Mouse (Mus musculus) testis, adult 2 months (tissue): Measurements from ENCODE around the gene Gpr150. TPM values are rescaled to one million over a fixed set of nuclear protein-coding genes. Genes with fewer than 3 reads are reported as not detected.

ENCODE experiments used
- H3K27ac ChIP-seq: fragments of 200-500 bp; 2 replicates; pipeline ENCODE4 v1.5.1; 2012; ENCODE audit warnings: low read depth, low read length; ENCODE audit not compliant: control insufficient read depth, insufficient read depth
- H3K27me3 ChIP-seq: fragments of 200-500 bp; 2 replicates; pipeline ENCODE4 v1.6.1; 2012; ENCODE audit warnings: mild to moderate bottlenecking, low read length, moderate library complexity; ENCODE audit not compliant: control insufficient read depth, insufficient read depth
- H3K36me3 ChIP-seq: fragments of 200-500 bp; 2 replicates; pipeline ENCODE4 v1.6.1; 2012; ENCODE audit warnings: mild to moderate bottlenecking, low read length; ENCODE audit not compliant: control insufficient read depth, insufficient read depth
- H3K4me1 ChIP-seq: fragments of 200-500 bp; 2 replicates; pipeline ENCODE4 v1.6.1; 2012; ENCODE audit warnings: low read length; ENCODE audit not compliant: control insufficient read depth, insufficient read depth
- H3K4me3 ChIP-seq: fragments of 200-500 bp; 2 replicates; pipeline ENCODE4 v1.5.1; 2012; ENCODE audit warnings: low read depth, mild to moderate bottlenecking, low read length, moderate library complexity, mixed read lengths; ENCODE audit not compliant: control insufficient read depth
- CTCF ChIP-seq: fragments of 200-500 bp; IDR thresholded peaks from 2 replicates; pipeline ENCODE4 v1.5.1; 2012; ENCODE audit warnings: low read depth, mild to moderate bottlenecking, inconsistent platforms, low read length, moderate library complexity; ENCODE audit not compliant: control insufficient read depth, insufficient read depth, insufficient replicate concordance
- POLR2A ChIP-seq: fragments of 200-500 bp; IDR thresholded peaks from 2 replicates; pipeline ENCODE4 v1.6.1; 2012; ENCODE audit warnings: low read depth, mild to moderate bottlenecking, inconsistent platforms, low read length, moderate library complexity; ENCODE audit not compliant: control insufficient read depth
- polyA plus RNA-seq: library from polyadenylated mRNA; depleted of rRNA; stranded (reverse); fragments of >200 nt; gene quantifications from 2 replicates; pipeline ENCODE4 v1.2.3, GENCODE M21; 2012; rRNA removed

Gpr150 gene
- not detected in 2 replicates for polyA plus RNA-seq

DNA sequence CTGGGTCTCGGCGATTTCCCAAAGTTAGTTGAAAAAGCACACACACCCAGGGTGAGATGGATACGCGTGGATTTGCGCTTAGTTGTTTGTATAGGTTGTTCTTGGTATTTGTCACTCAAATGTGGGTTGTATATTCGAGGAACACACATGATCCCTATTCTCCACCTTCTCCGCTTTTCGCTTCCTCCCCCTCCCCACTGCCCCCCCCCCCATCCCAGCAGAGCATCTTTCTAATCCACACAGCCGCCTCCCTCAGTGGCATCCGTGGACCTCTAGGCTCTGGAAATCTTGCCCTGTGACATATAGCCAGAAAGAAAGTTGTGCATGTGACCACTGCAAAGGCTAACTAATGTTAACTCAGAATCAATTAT lies at the start of gene Gpr150:
Gene Gpr150 (minus strand): TSS at position 101 of the 371 bp plus-strand sequence.
- peaks cover 12% of the 10 kb centered on the region for H3K4me1 ChIP-seq
- H3K4me3 ChIP-seq = peak within 1 kb of the TSS; percentile 69
- TF ChIP-seq CTCF (no peak), POLR2A (no peak)
- H3K27me3 ChIP-seq = no peaks in the 10 kb centered on the region; the same call in 1 of the 2 replicates
- H3K27ac ChIP-seq = no peak within 1 kb of the TSS
- no peaks in the 10 kb centered on the region for H3K36me3 ChIP-seq

GRCm38 (mm10) chr13:76101989-76102388 lies 45.2 kb upstream of the Gpr150 start:
- no peaks in the 10 kb centered on the region for H3K4me1 ChIP-seq
- no peak overlapping the region for H3K4me3 ChIP-seq
- TF ChIP-seq CTCF (no peak), POLR2A (no peak)
- no peaks in the 10 kb centered on the region for H3K27me3 ChIP-seq
- no peak overlapping the region for H3K27ac ChIP-seq
- no peaks in the 10 kb centered on the region for H3K36me3 ChIP-seq

- Histone ChIP-seq H3K4me3 (peak within 1 kb of the TSS; percentile 95), H3K27ac (peak within 1 kb of the TSS; percentile 72), H3K27me3 (no peaks in the 10 kb centered on the region), H3K36me3 (no peaks in the 10 kb centered on the region), H3K4me1 (no peaks in the 10 kb centered on the region)
- TF ChIP-seq CTCF (no peak), POLR2A (no peak; the same call in 1 of the 2 replicates)
These were observed 41.9 kb upstream of the Gpr150 start, which contains the start of the genes Arsk and Ttc37 for GRCm38 (mm10) chr13:76098493-76099303. TSS of gene Arsk (minus strand) at chr13:76098660. TSS of gene Ttc37 (plus strand) at chr13:76098734.

GRCm38 (mm10) chr13:76098116-76098492 lies 41.3 kb upstream of the Gpr150 start:
- Histone ChIP-seq H3K4me1 (no peaks in the 10 kb centered on the region), H3K4me3 (peak overlapping the region; percentile 95), H3K36me3 (no peaks in the 10 kb centered on the region), H3K27me3 (no peaks in the 10 kb centered on the region), H3K27ac (peak overlapping the region; percentile 25)
- TF ChIP-seq CTCF (no peak), POLR2A (no peak)

DNA sequence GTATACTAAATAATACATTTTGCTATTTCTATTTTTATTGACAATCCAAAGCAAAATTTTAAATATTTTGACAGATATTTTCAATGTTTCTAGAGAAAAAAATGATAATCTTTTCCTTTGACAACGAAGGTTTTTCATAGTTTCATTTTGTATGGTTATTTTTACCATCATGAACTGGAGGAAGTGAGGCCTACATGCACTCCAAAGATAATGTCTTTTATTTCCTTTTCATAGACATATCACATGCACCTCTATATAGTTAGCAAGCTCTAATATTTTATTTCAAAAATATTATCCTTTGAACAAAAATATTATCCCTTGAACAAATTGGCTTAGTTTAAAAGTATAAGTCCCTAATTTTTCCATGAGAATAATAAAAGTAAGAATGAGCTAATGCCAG lies 17.5 kb upstream of the Gpr150 start:
- Histone ChIP-seq H3K4me3 (no peak overlapping the region), H3K36me3 (no peaks in the 10 kb centered on the region), H3K27me3 (no peaks in the 10 kb centered on the region), H3K4me1 (no peaks in the 10 kb centered on the region), H3K27ac (no peak overlapping the region)
- TF ChIP-seq POLR2A (no peak), CTCF (no peak)

DNA sequence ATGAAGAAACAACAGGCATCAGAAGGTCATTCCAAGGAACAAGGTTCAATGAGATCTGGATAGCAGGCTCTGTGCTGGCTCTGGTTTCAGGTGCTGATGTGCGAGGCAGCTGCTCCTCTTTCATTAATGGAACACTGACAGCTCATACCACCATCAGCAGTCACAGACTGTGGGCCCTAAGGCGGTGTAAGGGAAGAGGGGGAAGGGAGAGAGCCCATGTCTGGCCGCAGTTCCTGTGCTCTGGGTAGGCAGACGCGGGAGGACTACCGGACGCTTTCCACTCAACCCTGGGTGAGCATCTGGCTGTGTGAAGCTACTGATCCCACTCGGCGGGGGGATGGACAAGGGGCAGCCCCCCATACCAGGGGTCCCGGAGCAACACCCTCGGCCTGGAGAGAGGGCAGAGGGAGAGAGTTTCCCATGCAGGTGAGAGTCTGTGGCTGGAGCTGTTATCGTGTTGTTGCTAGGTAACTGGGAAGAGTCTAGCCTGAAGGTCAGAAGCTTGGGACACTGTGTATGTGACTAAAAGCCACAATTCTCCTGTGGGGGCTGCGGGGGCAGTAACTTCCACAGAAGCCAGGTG lies 7.7 kb upstream of the Gpr150 start:
- Histone ChIP-seq H3K27me3 (no peaks in the 10 kb centered on the region), H3K4me3 (no peak overlapping the region; the same call in 1 of the 2 replicates), H3K27ac (no peak overlapping the region), H3K4me1 (peaks cover 10% of the 10 kb centered on the region), H3K36me3 (no peaks in the 10 kb centered on the region)
- no peak for TF ChIP-seq CTCF

GRCm38 (mm10) chr13:76063548-76063947 lies 6.8 kb upstream of the Gpr150 start:
- Histone ChIP-seq H3K4me1 (peaks cover 10% of the 10 kb centered on the region), H3K27ac (no peak overlapping the region), H3K36me3 (no peaks in the 10 kb centered on the region), H3K27me3 (no peaks in the 10 kb centered on the region), H3K4me3 (no peak overlapping the region)
- TF ChIP-seq POLR2A (no peak), CTCF (no peak)
